Mouse (Mus musculus) limb, embryonic 12.5 days (tissue): ENCODE data around the gene Zbp1. TPM values are rescaled to one million over a fixed set of nuclear protein-coding genes. Genes with fewer than 3 reads are reported as not detected.

Source experiments
- ATAC-seq: fragments of 200-750 bp; cut with Nextera tagmentation; 2 replicates; pipeline ENCODE4 v1.8.0; 2017; ENCODE audit warnings: low read depth, moderate TSS enrichment; ENCODE audit not compliant: insufficient number of reproducible peaks, insufficient read depth, low FRiP score, low TSS enrichment
- H3K27ac ChIP-seq: fragments of 300-500 bp; sonication (generic); 2 replicates; pipeline ENCODE4 v1.5.1; 2016; ENCODE audit warnings: mild to moderate bottlenecking, moderate library complexity
- H3K27me3 ChIP-seq: fragments of 300-500 bp; sonication (generic); 2 replicates; pipeline ENCODE4 v1.6.1; 2016; ENCODE audit warnings: mild to moderate bottlenecking, moderate library complexity
- H3K36me3 ChIP-seq: fragments of 300-500 bp; sonication (generic); 2 replicates; pipeline ENCODE4 v1.6.1; 2016; ENCODE audit warnings: mild to moderate bottlenecking, moderate library complexity
- H3K4me1 ChIP-seq: fragments of 300-500 bp; sonication (generic); replicated peaks from 2 replicates; pipeline ENCODE4 v1.6.1; 2016
- H3K4me2 ChIP-seq: fragments of 300-500 bp; sonication (generic); 2 replicates; pipeline ENCODE4 v1.6.1; 2016; ENCODE audit warnings: mild to moderate bottlenecking, moderate library complexity
- H3K4me3 ChIP-seq: fragments of 300-500 bp; sonication (generic); replicated peaks from 2 replicates; pipeline ENCODE4 v1.5.1; 2016; ENCODE audit warnings: mild to moderate bottlenecking
- H3K9ac ChIP-seq: fragments of 300-500 bp; sonication (generic); replicated peaks from 2 replicates; pipeline ENCODE4 v1.6.1; 2016; ENCODE audit warnings: mild to moderate bottlenecking, moderate library complexity
- H3K9me3 ChIP-seq: fragments of 300-500 bp; sonication (generic); 2 replicates; pipeline ENCODE4 v1.6.1; 2016; ENCODE audit warnings: mild to moderate bottlenecking, moderate library complexity
- WGBS: fragments of 180-500 bp; shearing (Covaris S2); methylation state at CpG from one replicate; pipeline ENCODE4 v1.1.7; 2016; 5-methylcytosine and 5-hydroxymethylcytosine counted together
- polyA plus RNA-seq: library from polyadenylated mRNA; unstranded; fragments of >200 nt; fragmentation: Nextera tagmentation; extraction: Ambion mirVana; gene quantifications from 2 replicates; pipeline ENCODE4 v1.2.1, GENCODE M21; 2016

Gene Zbp1
- polyA plus RNA-seq, 1 experiment from 2014 or later, result not detected

DNA sequence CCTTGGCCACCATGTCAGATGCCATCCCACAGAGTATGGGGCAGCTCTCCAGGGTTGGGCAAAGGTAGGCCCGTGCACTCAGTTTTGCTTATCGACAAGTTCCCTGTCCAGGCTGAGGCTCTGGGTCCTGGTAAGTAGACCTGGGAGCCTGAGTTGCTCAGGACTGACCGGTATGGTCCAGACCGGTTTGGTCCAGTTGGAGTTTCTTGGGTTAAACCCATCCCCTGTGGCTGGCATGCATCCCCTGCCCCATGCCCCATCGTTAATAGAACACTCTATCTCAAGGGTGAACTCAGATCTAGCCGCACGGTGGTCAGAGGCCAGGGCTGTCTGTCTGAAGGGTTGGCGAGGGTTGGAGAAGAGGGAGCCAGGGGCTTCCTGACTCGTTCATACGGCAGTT lies 53.8 kb downstream of the Zbp1 start:
- 90% methylated on average over 10 of the region's 10 CpGs for WGBS
- peak; percentile 23; the same call in 1 of the 2 replicates for ATAC-seq
- no peaks in the 10 kb centered on the region for H3K36me3 ChIP-seq
- no peaks in the 10 kb centered on the region for H3K9me3 ChIP-seq
- no peak overlapping the region for H3K4me3 ChIP-seq
- H3K9ac ChIP-seq, result no peak overlapping the region
- no peak overlapping the region for H3K4me2 ChIP-seq
- peaks cover 32% of the 10 kb centered on the region for H3K4me1 ChIP-seq
- H3K27ac ChIP-seq, result no peak overlapping the region
- H3K27me3 ChIP-seq, result peaks cover 23% of the 10 kb centered on the region; the same call in 1 of the 2 replicates

DNA sequence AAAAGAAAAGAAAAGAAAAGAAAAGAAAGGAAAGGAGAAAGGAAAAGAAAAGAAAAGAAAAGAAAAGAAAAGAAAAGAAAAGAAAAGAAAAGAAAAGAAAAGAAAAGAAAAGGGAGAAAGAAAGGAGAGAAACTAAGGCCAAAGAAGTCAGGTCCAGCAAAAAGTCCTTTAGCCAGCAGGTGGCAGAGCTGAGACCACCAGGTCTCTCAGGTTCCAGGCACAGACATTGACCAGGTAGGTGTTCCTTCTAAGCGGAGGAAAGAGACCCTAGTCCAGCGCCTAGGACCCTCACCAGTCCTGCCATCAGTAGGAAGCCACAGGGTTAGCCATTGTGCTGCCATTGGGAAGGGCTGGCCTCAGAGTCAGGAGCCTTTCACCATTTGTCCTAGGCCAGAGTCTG lies 54.4 kb downstream of the Zbp1 start:
- Histone ChIP-seq H3K27me3 (peaks cover 23% of the 10 kb centered on the region; the same call in 1 of the 2 replicates), H3K9me3 (no peaks in the 10 kb centered on the region), H3K9ac (no peak overlapping the region), H3K4me1 (peaks cover 38% of the 10 kb centered on the region), H3K4me3 (no peak overlapping the region), H3K4me2 (no peak overlapping the region), H3K36me3 (no peaks in the 10 kb centered on the region), H3K27ac (no peak overlapping the region)
- WGBS, result 45% methylated on average over 2 of the region's 2 CpGs
- ATAC-seq, result no peak

DNA sequence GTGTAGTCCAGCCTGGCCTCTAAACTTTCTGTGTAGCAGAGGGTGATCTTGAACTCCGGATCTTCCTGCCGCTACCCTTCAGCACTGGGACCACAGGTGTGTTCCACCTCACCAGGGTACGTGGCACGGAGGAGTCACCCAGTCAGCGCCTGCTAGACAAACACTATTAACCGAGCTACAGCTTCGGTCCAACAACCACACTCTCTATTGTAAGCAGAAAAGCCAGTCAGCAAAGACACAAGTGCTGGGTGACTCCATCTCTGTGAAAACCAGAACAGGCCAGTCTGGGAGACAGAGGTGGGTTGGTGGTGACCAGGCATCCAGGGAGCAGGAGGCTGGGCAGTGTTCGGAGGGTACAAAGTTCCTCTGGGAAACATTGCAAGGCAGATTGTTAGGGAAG lies 55.3 kb downstream of the Zbp1 start:
- Histone ChIP-seq H3K9me3 (no peaks in the 10 kb centered on the region), H3K27me3 (peaks cover 21% of the 10 kb centered on the region; the same call in 1 of the 2 replicates), H3K4me3 (no peak overlapping the region), H3K4me1 (peaks cover 33% of the 10 kb centered on the region), H3K4me2 (no peak overlapping the region), H3K36me3 (no peaks in the 10 kb centered on the region), H3K9ac (no peak overlapping the region), H3K27ac (no peak overlapping the region)
- ATAC-seq, result no peak
- WGBS, result 80% methylated on average over 8 of the region's 8 CpGs

DNA sequence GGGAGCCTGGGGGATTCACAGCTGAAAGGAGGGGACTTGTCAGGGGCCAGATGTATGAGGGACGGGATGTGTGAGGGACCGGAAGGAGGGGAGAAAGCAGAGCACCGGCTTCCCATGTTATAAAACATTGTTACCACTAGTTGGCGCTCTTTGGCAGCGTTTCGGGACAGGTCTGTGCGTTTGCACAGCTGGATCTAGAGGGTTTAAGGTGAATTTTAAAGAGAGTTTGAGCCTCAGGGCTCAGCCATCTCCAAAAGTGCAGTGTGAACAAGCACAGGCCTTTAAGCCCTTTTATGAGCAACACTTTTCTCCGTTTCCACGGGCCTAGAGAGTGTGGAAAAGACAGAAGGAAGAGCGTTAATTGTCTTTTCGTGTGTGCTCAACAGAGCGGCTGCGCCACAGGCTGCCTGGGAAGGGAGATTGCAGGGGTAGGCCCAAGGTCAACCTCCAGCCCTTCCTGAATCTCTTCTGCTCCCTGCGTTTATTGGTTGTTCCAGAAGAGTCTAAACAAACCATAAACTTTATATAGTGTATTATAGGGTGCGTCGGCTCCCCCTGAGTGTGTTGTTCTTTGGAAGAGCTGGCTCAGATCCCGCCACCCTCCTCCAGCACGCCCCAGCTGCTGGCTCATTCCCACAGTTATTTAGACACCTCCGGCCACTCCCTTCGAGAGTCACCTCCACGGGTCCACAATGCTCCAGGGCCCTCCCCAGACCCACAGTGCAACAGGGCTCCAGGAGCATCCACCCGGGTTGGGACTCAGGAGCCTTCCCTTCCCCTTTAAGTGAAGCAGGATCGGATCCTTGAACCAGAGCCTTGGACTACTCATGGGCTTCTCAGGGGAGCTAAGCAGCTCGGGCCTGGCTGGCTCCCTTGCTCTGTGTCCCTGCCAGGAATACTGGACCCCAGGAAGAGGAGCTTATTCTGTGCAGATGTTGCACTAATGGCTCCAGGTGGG lies 59.1 kb downstream of the Zbp1 start:
- H3K4me2 ChIP-seq, result peak overlapping the region; percentile 17; the same call in 1 of the 2 replicates

DNA sequence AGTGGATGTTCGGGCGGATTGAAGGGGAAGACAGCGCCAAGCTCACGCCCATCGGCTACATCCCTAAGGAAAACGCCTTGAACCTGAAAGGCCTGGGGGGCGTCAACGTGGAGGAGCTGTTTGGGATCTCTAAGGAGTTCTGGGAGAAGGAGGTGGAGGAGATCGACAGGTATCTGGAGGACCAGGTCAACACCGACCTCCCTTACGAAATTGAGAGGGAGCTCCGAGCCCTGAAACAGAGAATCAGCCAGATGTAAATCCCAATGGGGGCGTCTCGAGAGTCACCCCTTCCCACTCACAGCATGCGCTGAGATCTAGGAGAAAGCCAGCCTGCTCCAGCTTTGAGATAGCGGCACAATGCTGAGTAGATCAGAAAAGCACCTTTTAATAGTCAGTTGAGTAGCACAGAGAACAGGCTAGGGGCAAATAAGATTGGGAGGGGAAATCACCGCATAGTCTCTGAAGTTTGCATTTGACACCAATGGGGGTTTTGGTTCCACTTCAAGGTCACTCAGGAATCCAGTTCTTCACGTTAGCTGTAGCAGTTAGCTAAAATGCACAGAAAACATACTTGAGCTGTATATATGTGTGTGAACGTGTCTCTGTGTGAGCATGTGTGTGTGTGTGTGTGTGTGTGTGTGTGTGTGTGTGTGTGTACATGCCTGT lies 60.2 kb downstream of the Zbp1 start:
- ATAC-seq, result no peak
- no peaks in the 10 kb centered on the region for H3K9me3 ChIP-seq
- no peaks in the 10 kb centered on the region for H3K36me3 ChIP-seq
- H3K27me3 ChIP-seq, result 0 out of 2 replicates have a peak, but pooled peaks cover 6% of the 10 kb centered on the region
- H3K4me1 ChIP-seq, result peaks cover 29% of the 10 kb centered on the region
- WGBS, result 89% methylated on average over 19 of the region's 19 CpGs
- H3K4me3 ChIP-seq, result no peak overlapping the region
- no peak overlapping the region for H3K4me2 ChIP-seq
- no peak overlapping the region for H3K9ac ChIP-seq
- H3K27ac ChIP-seq, result no peak overlapping the region

More for the DNA sequence above, 59.1 kb downstream of the Zbp1 start:
- Histone ChIP-seq H3K4me1 (peaks cover 29% of the 10 kb centered on the region), H3K9ac (no peak overlapping the region), H3K27me3 (peaks cover 7% of the 10 kb centered on the region; the same call in 1 of the 2 replicates), H3K4me3 (no peak overlapping the region), H3K27ac (peak overlapping the region; percentile 88), H3K36me3 (no peaks in the 10 kb centered on the region), H3K9me3 (no peaks in the 10 kb centered on the region)
- WGBS, result 24% methylated on average over 24 of the region's 24 CpGs
- ATAC-seq, result peak; percentile 84

DNA sequence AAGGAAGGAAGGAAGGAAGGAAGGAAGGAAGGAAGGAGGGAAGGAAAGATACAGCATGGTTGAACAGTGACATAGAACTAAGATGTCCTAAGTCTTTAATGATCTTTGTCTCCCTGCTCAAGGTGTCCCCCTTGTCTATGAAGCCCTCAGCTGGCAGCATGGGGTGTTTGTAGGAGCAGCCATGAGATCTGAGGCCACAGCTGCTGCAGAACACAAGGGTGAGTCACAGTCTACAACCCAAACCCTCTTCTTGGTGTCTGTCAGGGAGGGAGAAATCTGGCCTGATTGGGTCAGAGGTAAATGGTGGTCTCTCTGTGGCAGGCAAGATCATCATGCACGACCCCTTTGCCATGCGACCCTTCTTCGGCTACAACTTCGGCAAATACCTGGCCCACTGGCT lies 60.9 kb downstream of the Zbp1 start:
- H3K27me3 ChIP-seq, result 0 out of 2 replicates have a peak, but pooled peaks cover 6% of the 10 kb centered on the region
- H3K9me3 ChIP-seq, result no peaks in the 10 kb centered on the region
- no peak overlapping the region for H3K4me2 ChIP-seq
- H3K27ac ChIP-seq, result no peak overlapping the region
- H3K36me3 ChIP-seq, result no peaks in the 10 kb centered on the region
- ATAC-seq, result no peak
- no peak overlapping the region for H3K9ac ChIP-seq
- no peak overlapping the region for H3K4me3 ChIP-seq
- WGBS, result 95% methylated on average over 4 of the region's 4 CpGs
- H3K4me1 ChIP-seq, result peaks cover 29% of the 10 kb centered on the region

DNA sequence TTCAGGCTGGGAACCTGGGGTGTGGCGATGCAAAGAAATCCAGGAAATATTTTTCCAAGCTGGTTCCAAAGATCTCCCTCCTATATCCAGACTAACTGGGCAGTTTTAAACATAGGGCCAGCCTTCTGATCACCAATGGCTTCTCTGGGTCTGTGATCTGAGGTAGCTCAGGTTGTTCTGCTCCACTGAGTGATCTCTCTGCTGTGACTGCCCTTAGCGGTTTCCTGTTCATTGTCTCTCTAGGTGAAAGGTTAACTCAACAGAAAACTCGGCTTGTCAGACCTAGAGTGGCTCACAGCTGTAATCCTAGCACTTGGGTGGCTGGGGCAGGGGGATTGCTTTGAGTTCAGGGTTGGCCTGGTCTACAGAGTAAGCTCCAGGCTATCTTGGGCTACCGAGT lies 61.3 kb downstream of the Zbp1 start:
- WGBS, result 72% methylated on average over 4 of the region's 4 CpGs
- Histone ChIP-seq H3K27me3 (0 out of 2 replicates have a peak, but pooled peaks cover 6% of the 10 kb centered on the region), H3K36me3 (no peaks in the 10 kb centered on the region), H3K4me3 (no peak overlapping the region), H3K27ac (no peak overlapping the region), H3K4me2 (no peak overlapping the region), H3K9me3 (no peaks in the 10 kb centered on the region), H3K9ac (no peak overlapping the region), H3K4me1 (peaks cover 27% of the 10 kb centered on the region)
- no peak for ATAC-seq

DNA sequence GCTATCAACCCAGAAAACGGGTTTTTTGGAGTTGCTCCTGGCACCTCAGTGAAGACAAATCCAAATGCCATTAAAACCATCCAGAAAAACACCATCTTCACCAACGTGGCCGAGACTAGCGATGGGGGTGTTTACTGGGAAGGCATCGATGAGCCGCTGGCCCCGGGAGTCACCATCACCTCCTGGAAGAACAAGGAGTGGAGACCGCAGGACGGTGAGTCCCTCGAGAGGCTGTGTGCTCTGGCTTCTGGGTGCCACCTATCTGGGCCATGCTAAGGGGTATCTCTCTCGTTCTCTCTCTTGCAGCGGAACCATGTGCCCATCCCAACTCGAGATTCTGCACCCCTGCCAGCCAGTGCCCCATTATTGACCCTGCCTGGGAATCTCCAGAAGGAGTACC lies 61.8 kb downstream of the Zbp1 start:
- H3K27me3 ChIP-seq, result 0 out of 2 replicates have a peak, but pooled peaks cover 7% of the 10 kb centered on the region
- no peaks in the 10 kb centered on the region for H3K9me3 ChIP-seq
- H3K9ac ChIP-seq, result no peak overlapping the region
- H3K36me3 ChIP-seq, result no peaks in the 10 kb centered on the region
- no peak for ATAC-seq
- H3K4me1 ChIP-seq, result peaks cover 22% of the 10 kb centered on the region
- no peak overlapping the region for H3K27ac ChIP-seq
- H3K4me3 ChIP-seq, result no peak overlapping the region
- 86% methylated on average over 13 of the region's 13 CpGs for WGBS
- no peak overlapping the region for H3K4me2 ChIP-seq

Other genes starting within 250 kb of the Zbp1 start
- gene Spo11, start 241.2 kb downstream of the Zbp1 start, polyA plus RNA-seq, result 1.6 TPM in 2 replicates
- 157 TPM in 2 replicates for gene Rae1, start 218.8 kb downstream of the Zbp1 start, polyA plus RNA-seq
- gene Rbm38, start 198.4 kb downstream of the Zbp1 start, polyA plus RNA-seq, result 40.1 and 45.6 TPM in 2 replicates
- 0.13 TPM in 2 replicates for gene Ctcfl, start 99.4 kb downstream of the Zbp1 start, polyA plus RNA-seq
- gene Pck1, start 65.9 kb downstream of the Zbp1 start, polyA plus RNA-seq, result 0.08 TPM in 1 of 2 replicates, not detected in the other
- 3.3 and 4.0 TPM in 2 replicates for gene Pmepa1, start 57.6 kb upstream of the Zbp1 start, polyA plus RNA-seq